Mouse (Mus musculus) kidney, postnatal 0 days (tissue): ENCODE data around the gene Slc9a9. TPM values are rescaled to one million over a fixed set of nuclear protein-coding genes. Genes with fewer than 3 reads are reported as not detected.

Experiments
- ATAC-seq: fragments of 200-750 bp; cut with Nextera tagmentation; replicated peaks from 2 replicates; pipeline ENCODE4 v1.8.0; 2017; ENCODE audit warnings: low read depth, moderate number of reproducible peaks, moderate TSS enrichment, moderate library complexity; ENCODE audit not compliant: low FRiP score
- DNase-seq: peaks from one replicate; pipeline ENCODE4 v3.0.0-alpha.2; 2016; ENCODE audit warnings: low spot score
- H3K27ac ChIP-seq: fragments of 300-500 bp; sonication (generic); 2 replicates; pipeline ENCODE4 v1.5.1; 2014; ENCODE audit warnings: mild to moderate bottlenecking
- H3K27me3 ChIP-seq: fragments of 300-500 bp; sonication (generic); 2 replicates; pipeline ENCODE4 v1.6.1; 2014; ENCODE audit warnings: low read length, mixed read lengths; ENCODE audit not compliant: insufficient read depth
- H3K36me3 ChIP-seq: fragments of 300-500 bp; sonication (generic); 2 replicates; pipeline ENCODE4 v1.6.1; 2014; ENCODE audit warnings: low read length, mixed read lengths; ENCODE audit not compliant: insufficient read depth
- H3K4me1 ChIP-seq: fragments of 300-500 bp; sonication (generic); replicated peaks from 2 replicates; pipeline ENCODE4 v1.6.1; 2014; ENCODE audit warnings: antibody characterized with exemption, low read length, mixed read lengths; ENCODE audit not compliant: insufficient read depth
- H3K4me2 ChIP-seq: fragments of 300-500 bp; sonication (generic); 2 replicates; pipeline ENCODE4 v1.6.1; 2014; ENCODE audit warnings: mild to moderate bottlenecking, low read length, moderate library complexity, mixed read lengths
- H3K4me3 ChIP-seq: fragments of 300-500 bp; sonication (generic); replicated peaks from 2 replicates; pipeline ENCODE4 v1.5.1; 2014; ENCODE audit warnings: low read depth, low read length
- H3K9ac ChIP-seq: fragments of 300-500 bp; sonication (generic); 2 replicates; pipeline ENCODE4 v1.6.1; 2014; ENCODE audit warnings: low read depth, low read length
- H3K9me3 ChIP-seq: fragments of 300-500 bp; sonication (generic); replicated peaks from 2 replicates; pipeline ENCODE4 v1.6.1; 2016; ENCODE audit warnings: low read length, inconsistent platforms, mixed read lengths
- CTCF ChIP-seq: IDR thresholded peaks from 2 replicates; pipeline ENCODE4 v1.5.1; 2016; ENCODE audit warnings: antibody characterized with exemption, low read depth, mild to moderate bottlenecking, moderate library complexity
- WGBS: fragments of 180-500 bp; shearing (Covaris S2); extraction: QIAGEN DNeasy Blood & Tissue Kit; methylation state at CpG from one replicate; pipeline ENCODE4 v1.1.7; 2014; 5-methylcytosine and 5-hydroxymethylcytosine counted together
- polyA plus RNA-seq: library from polyadenylated mRNA; unstranded; fragments of >200 nt; fragmentation: Nextera tagmentation; extraction: Ambion mirVana; gene quantifications from 2 replicates; pipeline ENCODE4 v1.2.1, GENCODE M21; 2015

Slc9a9 gene
- polyA plus RNA-seq, 1 experiment from 2014 or later, result 2.6 TPM

GRCm38 (mm10) chr9:95086109-95086821 is 416.6 kb downstream of the Slc9a9 start:
- no peaks in the 10 kb centered on the region for H3K9me3 ChIP-seq
- H3K4me3 ChIP-seq, result no peak overlapping the region
- 61% methylated on average over 8 of the region's 8 CpGs for WGBS
- ATAC-seq (no peak), DNase-seq (no peak)
- no peak overlapping the region for H3K27ac ChIP-seq
- 0 out of 2 replicates have a peak, but pooled peaks cover 4% of the 10 kb centered on the region for H3K4me1 ChIP-seq
- no peaks in the 10 kb centered on the region for H3K27me3 ChIP-seq
- no peak overlapping the region for H3K4me2 ChIP-seq
- H3K9ac ChIP-seq, result no peak overlapping the region
- no peaks in the 10 kb centered on the region for H3K36me3 ChIP-seq
- TF ChIP-seq CTCF, result no peak

GRCm38 (mm10) chr9:95088221-95088620 is 418.5 kb downstream of the Slc9a9 start:
- Histone ChIP-seq H3K36me3 (no peaks in the 10 kb centered on the region), H3K4me3 (no peak overlapping the region), H3K27me3 (no peaks in the 10 kb centered on the region), H3K9ac (no peak overlapping the region), H3K4me1 (0 out of 2 replicates have a peak, but pooled peaks cover 4% of the 10 kb centered on the region), H3K4me2 (no peak overlapping the region), H3K27ac (no peak overlapping the region), H3K9me3 (no peaks in the 10 kb centered on the region)
- WGBS, result 95% methylated on average over 4 of the region's 4 CpGs
- no peak for ATAC-seq
- no peak for TF ChIP-seq CTCF
- DNase-seq, result no peak

GRCm38 (mm10) chr9:95089050-95089449 is 419.3 kb downstream of the Slc9a9 start:
- Histone ChIP-seq H3K9me3 (no peaks in the 10 kb centered on the region), H3K27ac (no peak overlapping the region), H3K4me3 (no peak overlapping the region), H3K4me2 (no peak overlapping the region), H3K4me1 (0 out of 2 replicates have a peak, but pooled peaks cover 4% of the 10 kb centered on the region), H3K9ac (no peak overlapping the region), H3K36me3 (no peaks in the 10 kb centered on the region), H3K27me3 (no peaks in the 10 kb centered on the region)
- ATAC-seq (no peak), DNase-seq (no peak)
- no peak for TF ChIP-seq CTCF
- 47% methylated on average over 6 of the region's 6 CpGs for WGBS

- no peak overlapping the region for H3K4me3 ChIP-seq
- WGBS, result 94% methylated on average over 3 of the region's 3 CpGs
- H3K27ac ChIP-seq, result no peak overlapping the region
- no peak overlapping the region for H3K4me2 ChIP-seq
- no peaks in the 10 kb centered on the region for H3K4me1 ChIP-seq
- no peak overlapping the region for H3K9ac ChIP-seq
- TF ChIP-seq CTCF, result no peak
- H3K27me3 ChIP-seq, result no peaks in the 10 kb centered on the region
- H3K36me3 ChIP-seq, result no peaks in the 10 kb centered on the region
- ATAC-seq (no peak), DNase-seq (no peak)
- H3K9me3 ChIP-seq, result no peaks in the 10 kb centered on the region
Observed at GRCm38 (mm10) chr9:95096486-95096885, 426.8 kb downstream of the Slc9a9 start.

- Histone ChIP-seq H3K9ac (no peak overlapping the region), H3K36me3 (no peaks in the 10 kb centered on the region), H3K4me2 (no peak overlapping the region), H3K4me3 (no peak overlapping the region), H3K4me1 (no peaks in the 10 kb centered on the region), H3K27me3 (no peaks in the 10 kb centered on the region), H3K27ac (no peak overlapping the region), H3K9me3 (no peaks in the 10 kb centered on the region)
- TF ChIP-seq CTCF, result no peak
- DNase-seq (no peak), ATAC-seq (no peak)
- WGBS, result 94% methylated on average over 6 of the region's 6 CpGs
Observed at GRCm38 (mm10) chr9:95105768-95106167, 436.1 kb downstream of the Slc9a9 start.

- Histone ChIP-seq H3K27ac (no peak overlapping the region), H3K36me3 (no peaks in the 10 kb centered on the region), H3K9ac (no peak overlapping the region), H3K9me3 (no peaks in the 10 kb centered on the region), H3K4me2 (no peak overlapping the region), H3K27me3 (no peaks in the 10 kb centered on the region), H3K4me3 (no peak overlapping the region), H3K4me1 (no peaks in the 10 kb centered on the region)
- no peak for TF ChIP-seq CTCF
- ATAC-seq (no peak), DNase-seq (no peak)
Observed at GRCm38 (mm10) chr9:95109799-95110198, 440.1 kb downstream of the Slc9a9 start.

- Histone ChIP-seq H3K4me1 (no peaks in the 10 kb centered on the region), H3K4me3 (no peak overlapping the region), H3K9ac (no peak overlapping the region), H3K27me3 (no peaks in the 10 kb centered on the region), H3K27ac (no peak overlapping the region), H3K36me3 (no peaks in the 10 kb centered on the region), H3K9me3 (no peaks in the 10 kb centered on the region), H3K4me2 (no peak overlapping the region)
- WGBS, result 75% methylated on average over 5 of the region's 5 CpGs
- no peak for DNase-seq
- no peak for TF ChIP-seq CTCF
- no peak for ATAC-seq
Observed at GRCm38 (mm10) chr9:95110768-95111167, 441.1 kb downstream of the Slc9a9 start.
